Mouse (Mus musculus) T-helper 2 cell (primary cell): ENCODE results near the gene Usb1.

Source experiments
- in situ Hi-C: fragments of 300-600 bp; cut with MboI, MseI; formaldehyde crosslinking; loops from one replicate; pipeline ENCODE4 v1.15.1; 2025; ENCODE audit warnings: high pct_unique_total_duplicates

Gene Usb1

GRCm38 (mm10) chr8:95369581-95370326, 37.7 kb downstream of the Usb1 start:
- in situ Hi-C loops: no loop called here

DNA sequence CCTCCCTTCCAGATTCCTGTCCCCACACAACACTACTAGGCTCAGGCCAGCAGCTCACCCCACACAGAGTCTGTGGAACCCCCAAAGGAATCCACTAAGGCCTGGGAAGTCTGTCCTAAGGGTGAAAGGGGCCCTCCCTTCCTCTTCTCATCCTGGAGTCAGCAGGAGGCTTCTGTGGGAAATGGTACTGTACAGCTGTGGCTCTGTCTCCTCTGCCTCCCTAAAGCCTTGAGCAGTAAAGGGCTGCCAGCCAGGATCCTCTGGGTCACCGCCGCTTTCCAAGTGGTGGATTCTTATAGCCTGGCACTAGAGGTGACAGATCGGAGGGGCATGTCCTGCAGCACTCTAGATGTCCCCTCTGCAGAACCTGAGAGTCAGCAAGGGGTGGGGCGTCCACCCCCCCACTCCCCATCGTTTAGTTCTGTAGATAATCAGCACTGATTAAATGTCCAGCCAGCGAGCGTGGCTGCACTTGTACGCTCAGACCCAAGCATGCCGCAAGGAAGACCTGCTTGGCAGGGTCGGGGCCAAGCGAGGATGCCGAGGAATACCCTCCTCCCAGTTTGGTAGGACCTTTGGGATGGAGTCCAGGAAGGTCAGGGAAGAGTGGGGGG, 41.4 kb downstream of the Usb1 start:
- in situ Hi-C loops: no loop called here

GRCm38 (mm10) chr8:95374429-95374828, 42.3 kb downstream of the Usb1 start:
- in situ Hi-C loops: no loop called here

DNA sequence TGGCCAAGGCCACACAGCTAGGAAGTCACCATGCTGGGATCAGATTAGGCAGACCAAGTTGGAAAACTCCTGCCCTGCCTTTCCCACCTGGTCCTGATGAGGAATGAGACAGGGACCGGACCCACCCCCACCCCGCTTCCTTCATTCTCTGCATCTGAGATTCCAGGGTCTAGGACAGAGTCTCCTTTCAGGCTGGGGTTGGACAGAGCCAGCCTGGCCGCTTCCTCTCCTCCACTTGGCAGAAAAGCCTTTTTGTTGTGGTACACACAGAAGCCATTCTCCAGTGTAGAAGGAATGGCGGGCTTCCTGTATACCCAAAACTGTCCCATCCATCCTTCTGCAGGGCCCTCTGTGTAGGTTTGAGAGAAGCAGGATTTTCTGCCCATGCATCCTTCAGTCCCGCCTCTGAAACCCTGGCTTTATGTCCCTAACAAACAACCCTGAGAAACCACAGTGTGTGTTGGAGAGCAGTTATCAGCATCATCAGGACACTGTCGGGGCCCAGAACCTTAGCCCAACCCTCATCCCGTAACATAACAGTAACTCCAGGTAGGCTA, 43.4 kb downstream of the Usb1 start:
- in situ Hi-C loops: loop anchor here (5.0 kb wide), 1 partner anchor 78 kb away; no protein-coding TSS in a partner anchor

DNA sequence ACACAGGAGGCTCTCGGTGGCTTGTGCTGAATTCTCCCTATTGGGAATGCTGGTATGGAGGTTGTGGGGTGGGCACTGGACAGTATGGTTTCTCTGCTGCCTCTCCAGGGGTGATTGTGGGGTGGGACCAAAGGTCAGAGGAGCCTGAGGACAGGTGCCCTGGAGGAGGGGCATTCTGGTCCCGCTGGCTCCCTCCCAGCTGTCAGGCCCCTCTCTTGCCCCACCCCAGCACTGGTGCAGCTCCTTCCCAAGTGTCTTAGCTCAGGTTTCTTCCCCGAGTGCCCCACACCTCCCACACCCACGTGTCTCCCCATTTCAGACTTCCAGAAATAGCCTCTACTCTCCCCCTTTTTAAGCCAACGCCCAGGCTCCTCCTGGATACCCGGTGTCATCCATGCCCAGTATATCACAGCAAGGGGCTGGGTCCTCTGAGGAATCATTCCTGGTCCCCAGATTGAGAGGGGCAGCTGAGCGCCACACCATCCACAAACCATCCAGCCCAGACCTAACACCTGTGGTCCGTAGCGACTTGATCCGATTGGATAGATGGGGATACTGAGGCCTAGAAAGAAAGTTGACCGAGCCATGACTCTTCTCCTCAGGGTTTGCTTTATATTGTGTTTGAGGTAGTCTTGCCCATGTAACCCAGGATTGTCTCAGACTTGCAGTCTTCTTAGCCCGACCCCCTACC, 44.4 kb downstream of the Usb1 start:
- in situ Hi-C loops: loop anchor here (5.0 kb wide), 1 partner anchor 79 kb away; no protein-coding TSS in a partner anchor

GRCm38 (mm10) chr8:95377101-95377500, 45.0 kb downstream of the Usb1 start:
- in situ Hi-C loops: loop anchor here (5.0 kb wide), 1 partner anchor 80 kb away; no protein-coding TSS in a partner anchor

DNA sequence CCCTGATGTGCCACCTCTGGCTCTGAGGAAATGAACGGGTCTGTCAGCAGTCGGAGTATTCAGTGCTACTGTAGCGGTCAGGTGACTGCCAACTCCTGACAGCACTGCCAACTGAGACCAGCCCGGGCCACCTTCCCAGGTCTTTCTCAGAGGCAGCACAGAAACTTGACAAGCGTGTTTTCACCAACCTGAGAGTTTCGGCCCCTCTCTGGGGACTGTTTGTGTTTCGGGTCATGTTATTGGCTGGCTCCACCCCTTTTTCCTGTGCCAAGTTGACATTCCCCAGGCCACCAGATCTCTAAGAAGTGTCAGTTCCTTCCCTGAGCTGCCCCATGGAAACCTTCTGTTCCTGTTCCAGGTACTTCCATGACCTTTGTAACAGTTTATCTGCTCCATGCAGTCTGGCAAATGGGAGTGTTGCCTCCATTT, 45.8 kb downstream of the Usb1 start:
- in situ Hi-C loops: loop anchor here (5.0 kb wide), 1 partner anchor 81 kb away; no protein-coding TSS in a partner anchor

DNA sequence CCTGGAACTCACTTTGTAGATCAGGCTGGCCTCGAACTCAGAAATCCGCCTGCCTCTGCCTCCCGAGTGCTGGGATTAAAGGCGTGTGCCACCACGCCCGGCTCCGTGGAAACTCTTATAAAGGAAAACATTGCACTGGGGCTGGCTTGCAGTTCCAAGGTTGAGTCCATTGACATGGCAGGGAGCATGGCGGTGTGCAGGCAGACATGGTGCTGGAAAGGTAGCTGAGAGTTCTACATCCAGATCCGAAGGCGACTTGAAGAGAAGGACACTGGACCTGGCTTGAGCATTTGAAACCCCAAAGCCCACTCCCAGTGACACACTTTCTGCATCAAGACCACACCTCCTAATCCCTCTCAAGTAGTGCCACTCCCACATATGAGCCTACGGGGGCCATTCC, 46.8 kb downstream of the Usb1 start:
- in situ Hi-C loops: loop anchor here (5.0 kb wide), 1 partner anchor 82 kb away; no protein-coding TSS in a partner anchor

- in situ Hi-C loops: no loop called here
Observed at GRCm38 (mm10) chr8:95380953-95381352, 48.9 kb downstream of the Usb1 start.

GRCm38 (mm10) chr8:95381595-95381994, 49.5 kb downstream of the Usb1 start:
- in situ Hi-C loops: no loop called here

- in situ Hi-C loops: no loop called here
Observed at GRCm38 (mm10) chr8:95384501-95384900, 52.4 kb downstream of the Usb1 start.

DNA sequence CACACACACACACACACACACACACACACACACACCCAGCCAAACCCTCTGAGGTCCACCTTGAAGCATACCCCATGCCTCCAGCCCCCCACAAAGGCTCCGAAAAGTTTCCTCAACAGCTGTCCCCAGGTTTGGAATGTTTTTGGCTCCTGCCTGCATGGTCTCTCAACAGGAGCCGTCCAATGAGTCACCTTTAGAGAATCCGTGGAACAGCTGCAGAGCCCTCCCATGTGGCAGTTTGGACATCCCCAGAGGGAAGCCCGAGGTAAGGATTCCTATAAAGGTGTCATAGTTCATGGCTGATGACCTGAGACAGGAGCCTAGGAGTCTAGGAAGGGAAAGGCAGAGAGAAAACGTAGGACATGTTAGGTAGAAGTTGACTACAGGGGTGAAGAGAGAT, 54.0 kb downstream of the Usb1 start:
- in situ Hi-C loops: no loop called here

DNA sequence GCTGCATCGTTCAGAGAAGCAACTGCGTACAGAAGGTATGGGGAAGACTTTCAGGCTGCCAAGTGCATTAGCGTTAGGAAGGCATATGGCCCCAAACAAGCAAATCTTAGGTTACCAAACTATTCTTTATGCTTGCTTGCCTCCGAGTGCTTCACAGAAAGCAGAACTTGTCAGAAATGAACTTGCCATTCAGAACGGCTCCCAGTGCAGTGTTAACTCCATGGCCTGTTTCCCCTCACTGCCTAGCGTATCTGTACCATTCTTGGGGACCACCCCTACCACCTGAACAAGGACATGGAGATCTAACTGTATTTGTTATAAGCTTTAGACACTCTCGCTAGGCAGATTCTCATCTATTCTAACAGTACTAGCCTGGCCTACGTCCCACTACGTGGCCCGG, 55.1 kb downstream of the Usb1 start:
- in situ Hi-C loops: no loop called here

- in situ Hi-C loops: no loop called here
Observed at GRCm38 (mm10) chr8:95387936-95388335, 55.9 kb downstream of the Usb1 start.

DNA sequence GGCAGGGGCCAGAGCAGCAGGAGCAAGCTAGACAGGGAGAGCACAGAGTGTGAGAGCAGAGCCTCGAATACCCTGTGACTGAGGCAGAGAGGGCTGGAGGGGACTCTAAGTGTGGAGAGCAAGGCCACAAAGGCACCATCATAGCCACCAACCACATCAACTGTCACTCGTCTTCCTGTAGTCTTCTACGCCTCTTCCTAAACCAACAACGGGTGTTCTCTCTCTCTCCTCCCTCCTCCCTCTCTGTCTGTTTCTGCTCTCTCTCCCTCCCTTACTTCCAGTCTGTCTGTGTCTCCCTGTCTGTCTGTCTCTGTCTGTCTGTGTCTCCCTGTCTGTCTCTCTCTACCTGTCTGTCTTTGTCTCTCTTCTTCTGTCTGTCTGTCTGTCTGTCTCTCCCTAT, 58.2 kb downstream of the Usb1 start:
- in situ Hi-C loops: no loop called here

GRCm38 (mm10) chr8:95391101-95391500, 59.0 kb downstream of the Usb1 start:
- in situ Hi-C loops: no loop called here

DNA sequence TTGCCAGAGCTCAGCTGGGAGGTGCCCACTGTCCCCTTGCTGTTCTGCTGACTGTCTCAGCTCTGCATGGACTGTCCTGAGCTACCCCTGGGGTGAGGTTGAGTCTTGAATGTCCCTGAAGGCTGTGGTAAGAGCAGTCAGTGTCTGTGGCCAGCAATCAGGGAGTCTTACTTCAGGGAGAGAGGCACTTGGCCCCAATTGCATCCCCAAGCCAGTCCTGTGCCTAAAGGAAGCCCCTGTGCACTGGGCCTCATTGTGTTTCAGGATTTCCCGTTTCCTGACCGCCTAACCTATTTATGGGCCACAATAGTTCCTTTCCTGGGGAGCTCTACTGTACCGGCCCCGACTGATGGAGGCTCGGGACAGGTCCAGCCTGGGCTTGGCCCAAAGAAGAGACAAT, 60.5 kb downstream of the Usb1 start:
- in situ Hi-C loops: no loop called here

DNA sequence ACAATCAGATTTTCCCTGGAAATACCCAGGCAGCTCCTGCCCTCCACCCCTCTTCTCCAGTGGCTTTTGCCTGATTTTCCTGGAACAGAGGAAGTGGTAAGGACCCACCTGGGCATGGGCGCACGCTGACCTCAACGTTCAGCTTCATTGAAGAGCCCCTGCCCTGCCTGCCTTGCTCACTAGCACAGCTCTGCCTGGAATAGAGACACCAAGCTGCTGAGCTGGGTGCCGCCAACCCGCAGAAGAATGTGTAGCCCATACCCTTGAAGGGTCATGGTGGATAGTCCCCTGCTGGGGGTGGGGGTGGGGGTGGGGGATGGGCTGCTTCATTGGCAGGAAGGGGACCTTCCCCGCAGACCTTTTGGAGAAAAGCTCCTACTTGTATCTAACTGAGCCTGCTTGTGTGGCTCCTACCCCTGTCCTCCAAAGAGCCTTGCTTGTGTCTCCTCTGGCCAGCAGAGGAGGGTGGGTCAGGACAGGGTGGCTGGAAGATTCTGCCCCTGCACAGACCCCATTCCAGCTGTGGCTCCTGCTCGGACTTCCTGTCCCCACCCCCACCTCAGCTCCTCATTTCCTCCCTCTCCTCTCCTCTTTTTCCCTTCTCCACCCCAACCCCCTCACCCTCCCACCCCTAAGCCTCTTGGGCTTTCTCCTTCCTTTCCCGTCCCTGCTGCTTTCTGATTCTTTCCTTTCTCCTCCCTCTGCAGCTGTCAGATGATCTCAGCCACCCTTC, 63.3 kb downstream of the Usb1 start:
- in situ Hi-C loops: no loop called here

DNA sequence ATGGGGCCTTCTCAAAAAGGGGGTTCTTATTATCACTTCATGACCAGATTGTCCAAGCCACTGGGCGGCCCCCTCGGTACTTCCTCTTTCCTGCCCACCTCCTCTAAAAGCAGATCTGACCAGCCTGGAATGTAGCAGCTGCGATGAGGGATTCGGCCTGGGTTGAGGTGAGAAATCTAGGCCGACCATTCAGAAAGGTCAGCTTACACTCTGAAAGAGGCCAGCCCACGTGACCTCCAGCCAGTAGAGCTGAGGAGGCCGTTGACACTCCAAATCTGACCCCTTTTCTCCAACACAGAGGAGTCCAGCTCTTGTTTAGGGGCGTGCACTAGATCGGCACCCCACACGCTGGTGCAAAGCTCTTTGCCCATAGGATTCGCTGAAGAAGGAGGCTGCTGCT, 64.7 kb downstream of the Usb1 start:
- in situ Hi-C loops: no loop called here
